11 mouse cellular contexts compared by ENCODE assay signal in the genomic region with DNA sequence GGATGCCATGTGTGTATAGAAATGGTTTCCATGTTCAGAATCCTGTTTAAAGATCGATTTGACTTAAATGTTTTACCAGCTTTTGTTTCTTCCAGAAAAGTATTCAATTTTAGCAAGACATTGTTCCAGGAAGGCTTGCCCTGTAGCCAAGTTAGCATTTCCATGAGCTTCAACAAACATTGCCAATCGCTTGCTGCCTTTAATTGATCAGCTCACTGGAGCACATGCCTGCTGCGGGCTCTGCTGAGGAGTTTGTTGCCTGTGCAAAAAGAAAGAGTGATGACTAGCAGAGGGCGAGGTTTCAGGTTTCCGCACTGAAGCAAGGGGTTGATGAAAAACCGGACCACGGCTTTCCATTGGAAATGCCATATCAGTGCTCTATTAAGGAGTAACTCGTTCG. TPM values are rescaled to one million over a fixed set of nuclear protein-coding genes. Genes with fewer than 3 reads are reported as not detected.
"Had no signal": no experiment of that assay in that cellular context is flagged by ENCODE, and none has a peak within 500 bp of the region (broad histone marks: within the 10 kb centered on the region; RNA-seq: fewer than 3 reads in every experiment).

No protein-coding gene starts in this region.

- H3K4me2 ChIP-seq: midbrain, embryonic 12.5 days; neural tube, embryonic 13.5 days had no signal

- H3K4me3 ChIP-seq: layer of hippocampus, adult 2 months; midbrain, embryonic 12.5 days; neural tube, embryonic 13.5 days had no signal

- H3K27me3 ChIP-seq: midbrain, embryonic 12.5 days; neural tube, embryonic 13.5 days had no signal

- H3K27ac ChIP-seq: layer of hippocampus, adult 2 months; liver, embryonic 14.5 days; midbrain, embryonic 12.5 days; neural tube, embryonic 13.5 days had no signal

- H3K9ac ChIP-seq: liver, embryonic 14.5 days; midbrain, embryonic 12.5 days; neural tube, embryonic 13.5 days had no signal

- H3K9me3 ChIP-seq: neural tube, embryonic 13.5 days had no signal

- H3K36me3 ChIP-seq: midbrain, embryonic 12.5 days; neural tube, embryonic 13.5 days had no signal

- DNase-seq: kidney, postnatal 10 days; kidney, postnatal 4 days; lung, adult 18-20 months; right cerebral cortex, postnatal 14 days; thymus, postnatal 4 days had no signal

- ATAC-seq: midbrain, embryonic 16.5 days had no signal

RNA-seq across cellular contexts. Expression of gene Tril, which starts 58.0 kb away (rescaled TPM):
- total RNA-seq: megakaryocyte-erythroid progenitor cell, adult 5-6 weeks had no signal
